Mouse (Mus musculus): ENCODE data around the gene Glo1. TPM values are rescaled to one million over a fixed set of nuclear protein-coding genes. Genes with fewer than 3 reads are reported as not detected.

Gene Glo1
- polyA plus RNA-seq (2014; fragmentation: Illumina TruSeq; extraction: RNeasy Lipid Tissue Mini Kit (QIAGEN cat#74804); ENCODE audit: insufficient read depth, low read depth, low replicate concordance) = 78.9 TPM

GRCm38 (mm10) chr17:30626719-30627118, at the start of gene Glo1:
Gene Glo1 (minus strand): TSS chr17:30626871.

GRCm38 (mm10) chr17:30624132-30624531, 2.5 kb downstream of the Glo1 start, which contains the start of gene Dnah8:
Gene Dnah8 (plus strand): TSS chr17:30624354.

GRCm38 (mm10) chr17:30575941-30576773, 50.5 kb downstream of the Glo1 start, which contains the start of gene Btbd9:
Gene Btbd9 (minus strand): TSS chr17:30576488.

Other genes starting within 250 kb of the Glo1 start
- 6.9 TPM for gene Btbd9, start 50.4 kb downstream of the Glo1 start, polyA plus RNA-seq (2014; fragmentation: Illumina TruSeq; extraction: RNeasy Lipid Tissue Mini Kit (QIAGEN cat#74804); ENCODE audit: insufficient read depth, low read depth, low replicate concordance)
- gene Dnah8, start 2.5 kb downstream of the Glo1 start, polyA plus RNA-seq (2014; fragmentation: Illumina TruSeq; extraction: RNeasy Lipid Tissue Mini Kit (QIAGEN cat#74804); ENCODE audit: insufficient read depth, low read depth, low replicate concordance) = 5.2 TPM